ENCODE assay signal across 8 mouse cellular contexts in the genomic region with DNA sequence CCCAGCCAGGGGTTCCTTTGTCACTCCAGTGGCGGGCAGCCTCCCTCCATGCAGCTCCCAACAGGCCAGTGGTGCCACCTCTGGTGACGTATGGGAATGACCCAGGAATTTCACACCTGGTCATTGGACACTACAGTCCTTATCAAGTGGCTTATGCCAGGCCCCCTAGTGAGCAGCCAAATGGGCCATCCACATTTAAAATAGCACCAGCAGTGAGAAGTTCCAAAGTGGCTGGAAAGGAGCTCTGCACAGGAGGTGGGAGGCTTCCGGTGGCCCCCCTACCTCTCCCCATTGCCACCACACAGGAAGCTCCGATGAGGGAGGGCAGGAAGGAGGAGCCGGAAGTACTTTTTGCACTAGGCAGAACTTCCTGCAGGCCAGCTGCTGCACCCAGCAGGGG.
DNase-seq lines count a peak whose midpoint lies in the region; ATAC-seq lines count a peak whose summit lies in the region.

No protein-coding gene starts in this region.

- H3K36me3 ChIP-seq in kidney, embryonic 16.5 days (ENCODE audit: insufficient read depth, low read length), result no peaks in the 10 kb centered on the region
- no peaks in the 10 kb centered on the region for H3K36me3 ChIP-seq in heart, embryonic 11.5 days (ENCODE audit: control insufficient read depth, insufficient read depth, low read length)

- no peak; the same call in 1 of the 2 replicates for ATAC-seq in kidney, embryonic 16.5 days (ENCODE audit: low FRiP score, low TSS enrichment)
- ATAC-seq in heart, embryonic 11.5 days (replicated peaks; ENCODE audit: insufficient number of reproducible peaks, low FRiP score, low TSS enrichment), result peak; percentile 60; the same call in 1 of the 2 replicates
- ATAC-seq in monocyte, adult 5-6 weeks (replicated peaks; ENCODE audit: insufficient number of reproducible peaks, low FRiP score, low TSS enrichment, poor library complexity, severe bottlenecking), result no peak

- no peak overlapping the region for H3K4me2 ChIP-seq in kidney, embryonic 16.5 days (replicated peaks; ENCODE audit: low read depth, low read length)
- H3K4me2 ChIP-seq in heart, embryonic 11.5 days, result peak overlapping the region; percentile 25; the same call in 1 of the 2 replicates

- no peak overlapping the region for H3K27ac ChIP-seq in kidney, embryonic 16.5 days (ENCODE audit: low read length)
- no peak overlapping the region for H3K27ac ChIP-seq in heart, embryonic 11.5 days (ENCODE audit: low read depth, low read length)

- intact Hi-C loops in left cerebral cortex, postnatal 14 days (cut with DNase I), result no loop called here
- intact Hi-C loops in left cerebral cortex, postnatal 10 days (cut with DNase I), result no loop called here

- 0 out of 2 replicates have a peak, but pooled peaks cover 8% of the 10 kb centered on the region for H3K9me3 ChIP-seq in kidney, embryonic 16.5 days (ENCODE audit: low read length)
- H3K9me3 ChIP-seq in heart, embryonic 11.5 days (replicated peaks; ENCODE audit: control insufficient read depth, low read length), result 0 out of 2 replicates have a peak, but pooled peaks cover 2% of the 10 kb centered on the region

- no peak overlapping the region for H3K4me3 ChIP-seq in kidney, embryonic 16.5 days (ENCODE audit: low read length)
- H3K4me3 ChIP-seq in heart, embryonic 11.5 days (ENCODE audit: low read depth, low read length), result no peak overlapping the region

- 21% methylated on average over 5 of the region's 5 CpGs for WGBS in kidney, embryonic 16.5 days
- 5% methylated on average over 5 of the region's 5 CpGs for WGBS in heart, embryonic 11.5 days (ENCODE audit: insufficient replicate concordance)

- peaks cover 15% of the 10 kb centered on the region for H3K4me1 ChIP-seq in kidney, embryonic 16.5 days (ENCODE audit: insufficient read depth, low read length)
- H3K4me1 ChIP-seq in heart, embryonic 11.5 days (ENCODE audit: control insufficient read depth, insufficient read depth, low read length), result peaks cover 8% of the 10 kb centered on the region

- no peak overlapping the region for H3K9ac ChIP-seq in kidney, embryonic 16.5 days (replicated peaks; ENCODE audit: low read length)
- no peak overlapping the region for H3K9ac ChIP-seq in heart, embryonic 11.5 days (ENCODE audit: low read depth, low read length)

- DNase-seq in kidney, adult 11 months, result peak; percentile 5
- DNase-seq in WW6 (ENCODE audit: low read depth, low spot score), result peak; percentile 34
- DNase-seq in kidney, postnatal 4 days, result peak; percentile 67 to 74
- no peak for DNase-seq in left cerebral cortex, postnatal 14 days (ENCODE audit: low spot score in 2 of 2)
- DNase-seq in left cerebral cortex, postnatal 10 days (ENCODE audit: extremely low spot score in 1 of 2, low spot score in 2 of 2), result no peak

- no peaks in the 10 kb centered on the region for H3K27me3 ChIP-seq in kidney, embryonic 16.5 days (ENCODE audit: insufficient read depth, low read length)
- H3K27me3 ChIP-seq in heart, embryonic 11.5 days (ENCODE audit: control insufficient read depth, insufficient read depth, low read length), result no peaks in the 10 kb centered on the region

Comparison
In these comparisons a context has a peak if more than half of its experiments do, and no peak if none do; other contexts are left out.
1. DNase-seq: peak in kidney, adult 11 months (single experiment), WW6 (single experiment) and kidney, postnatal 4 days (2 of 2); none in left cerebral cortex, postnatal 14 days (0 of 2) and left cerebral cortex, postnatal 10 days (0 of 2).